Mouse (Mus musculus): ENCODE results near the gene Ugt3a2. TPM values are rescaled to one million over a fixed set of nuclear protein-coding genes. Genes with fewer than 3 reads are reported as not detected.

Ugt3a2 gene
- not detected for total RNA-seq (2021)
- long read RNA-seq, experiment 1, result 0 reads
- long read RNA-seq, experiment 2, result 0 reads

GRCm38 (mm10) chr15:9335341-9335740 is at the start of gene Ugt3a2:
Gene Ugt3a2 (plus strand): TSS chr15:9335550.
- no peak for DNase-seq

- DNase-seq, result no peak
These were observed 45.7 kb upstream of the Ugt3a2 start for GRCm38 (mm10) chr15:9289660-9290059.

GRCm38 (mm10) chr15:9305978-9306692 is 29.2 kb upstream of the Ugt3a2 start:
- DNase-seq, result no peak

GRCm38 (mm10) chr15:9334596-9334995 is 754 bp upstream of the Ugt3a2 start:
- DNase-seq, result no peak

- DNase-seq, result no peak
These were observed 1.3 kb downstream of the Ugt3a2 start for GRCm38 (mm10) chr15:9336616-9337015.

GRCm38 (mm10) chr15:9337021-9337420 is 1.7 kb downstream of the Ugt3a2 start:
- no peak for DNase-seq

GRCm38 (mm10) chr15:9348739-9349138 is 13.4 kb downstream of the Ugt3a2 start:
- DNase-seq, result no peak

GRCm38 (mm10) chr15:9362801-9363200 is 27.5 kb downstream of the Ugt3a2 start:
- no peak for DNase-seq

GRCm38 (mm10) chr15:9368774-9369173 is 33.4 kb downstream of the Ugt3a2 start:
- DNase-seq, result no peak

- DNase-seq, result peak; percentile 24
These were observed 40.9 kb downstream of the Ugt3a2 start for GRCm38 (mm10) chr15:9376281-9376680.

- no peak for DNase-seq
These were observed 74.1 kb downstream of the Ugt3a2 start for GRCm38 (mm10) chr15:9409475-9409874.

Other genes starting within 250 kb of the Ugt3a2 start
- gene Lmbrd2, start 195.0 kb upstream of the Ugt3a2 start, total RNA-seq (2021), result 10 to 100 TPM; 11.9 to 13.5 TPM
- gene Skp2, start 180.1 kb upstream of the Ugt3a2 start, total RNA-seq (2021), result 1 to 10 TPM in 1 of 2 experiments, under 1 TPM in 1; 0.84 to 1.4 TPM
- not detected for gene Ugt3a1, start 58.7 kb upstream of the Ugt3a2 start, total RNA-seq (2021)
- not detected for gene Capsl, start 100.5 kb downstream of the Ugt3a2 start, total RNA-seq (2021)
- gene Il7r, start 194.6 kb downstream of the Ugt3a2 start, total RNA-seq (2021), result under 1 TPM; 0.08 to 0.11 TPM